Mouse (Mus musculus): ENCODE results near the gene Tcf12. TPM values are rescaled to one million over a fixed set of nuclear protein-coding genes. Genes with fewer than 3 reads are reported as not detected.

Tcf12 gene
- total and polyA plus RNA-seq, 3 experiments: 41.4 to 42.3 (median 41.7) TPM

DNA sequence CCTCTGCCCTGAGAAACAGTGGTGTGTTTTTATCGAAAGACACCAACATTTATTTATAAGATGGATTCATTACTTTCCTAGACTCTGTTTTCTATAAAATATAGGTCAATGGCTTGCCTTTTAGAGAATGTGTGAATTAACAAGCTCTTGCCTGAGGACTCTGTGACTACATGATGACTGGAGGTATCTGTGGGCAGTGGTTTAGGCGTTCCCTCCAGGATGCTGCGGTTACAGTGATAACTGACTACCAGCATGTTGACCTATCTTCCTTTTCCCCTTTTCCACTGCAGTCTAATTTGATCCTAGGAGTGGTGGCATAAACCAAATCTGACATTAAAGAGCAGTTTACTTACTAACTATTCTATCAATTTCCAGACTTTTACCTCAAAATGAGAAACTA, 263.3 kb downstream of the Tcf12 start:
- in situ Hi-C loops (cut with MboI; ENCODE audit: low pct_ligation_motif_present, low pct_unique_long_range_greater_than_20kb, low sequenced_read_pairs) (no loop called here), dilution Hi-C loops (cut with MboI; ENCODE audit: extremely low pct_ligation_motif_present, extremely low pct_unique_long_range_greater_than_20kb, low sequenced_read_pairs) (no loop called here)
- no peak for DNase-seq (ENCODE audit: extremely low read depth)
- Histone ChIP-seq H3K4me2 (ENCODE audit: insufficient read depth, low read depth, poor library complexity, severe bottlenecking) (no peak overlapping the region), H3K79me2 (replicated peaks; ENCODE audit: control insufficient read depth, extremely low read depth, insufficient read depth, poor library complexity, severe bottlenecking) (no peaks in the 10 kb centered on the region), H3K9me3 (replicated peaks; ENCODE audit: low read length) (no peaks in the 10 kb centered on the region), H3K27me3 (replicated peaks) (no peaks in the 10 kb centered on the region), H3K4me1 (ENCODE audit: control insufficient read depth in 1 of 2, insufficient read depth in 2 of 2) (peaks cover 0 to 3% of the 10 kb centered on the region in 2 experiments; a peak in 1 of 4 replicates), H3K9ac (ENCODE audit: insufficient read depth, low read depth) (no peak overlapping the region), H3K4me3 (replicated peaks in 1 of 3; ENCODE audit: low read depth in 2 of 3, low read length in 2 of 3, poor library complexity in 1 of 3) (no peak overlapping the region), H3K27ac (ENCODE audit: insufficient read depth, low read depth) (no peak overlapping the region), H3K36me3 (replicated peaks in 1 of 2; ENCODE audit: control insufficient read depth in 1 of 2, insufficient read depth in 1 of 2, low read length in 1 of 2) (peaks cover 49 to 75% of the 10 kb centered on the region in 2 experiments)
- TF ChIP-seq RCOR1 (conservative IDR thresholded peaks at IDR 0.05; ENCODE audit: low read depth, low read length): no peak
- no peak for TF ChIP-seq CHD1 (IDR thresholded peaks at IDR 0.05; ENCODE audit: low read depth, low read length)
- TF ChIP-seq MEF2A (IDR thresholded peaks at IDR 0.05; ENCODE audit: borderline replicate concordance, low read depth, low read length): no peak
- no peak for TF ChIP-seq NELFE (IDR thresholded peaks at IDR 0.05; ENCODE audit: low read depth, low read length)
- no peak for TF ChIP-seq PAX5 (IDR thresholded peaks at IDR 0.05; ENCODE audit: low read length)
- TF ChIP-seq JUND (conservative IDR thresholded peaks at IDR 0.05; ENCODE audit: low read depth, low read length): no peak
- TF ChIP-seq UBTF (IDR thresholded peaks at IDR 0.05; ENCODE audit: low read depth, low read length): no peak
- TF ChIP-seq GABPA (IDR thresholded peaks at IDR 0.05; ENCODE audit: insufficient replicate concordance, low read depth, low read length): no peak
- TF ChIP-seq HCFC1 (IDR thresholded peaks at IDR 0.05; ENCODE audit: low read depth, low read length): no peak
- TF ChIP-seq BHLHE40 (IDR thresholded peaks at IDR 0.05; ENCODE audit: low read depth, low read length): no peak
- no peak for TF ChIP-seq TBP (conservative IDR thresholded peaks at IDR 0.05; ENCODE audit: low read depth, low read length)
- TF ChIP-seq POLR2AphosphoS2 (IDR thresholded peaks at IDR 0.05; ENCODE audit: low read depth, low read length): no peak
- no peak for TF ChIP-seq ZNF384 (IDR thresholded peaks at IDR 0.05; ENCODE audit: low read depth, low read length)
- no peak for TF ChIP-seq MYC (IDR thresholded peaks at IDR 0.05; ENCODE audit: low read depth, low read length)
- no peak for TF ChIP-seq E2F4 (IDR thresholded peaks at IDR 0.05; ENCODE audit: insufficient replicate concordance, low read depth, low read length)
- TF ChIP-seq NRF1 (IDR thresholded peaks at IDR 0.05; ENCODE audit: low read depth, low read length): no peak
- TF ChIP-seq EP300 (IDR thresholded peaks at IDR 0.05; ENCODE audit: low read length): no peak
- TF ChIP-seq ZKSCAN1 (IDR thresholded peaks at IDR 0.05; ENCODE audit: borderline replicate concordance, low read depth, low read length): no peak

DNA sequence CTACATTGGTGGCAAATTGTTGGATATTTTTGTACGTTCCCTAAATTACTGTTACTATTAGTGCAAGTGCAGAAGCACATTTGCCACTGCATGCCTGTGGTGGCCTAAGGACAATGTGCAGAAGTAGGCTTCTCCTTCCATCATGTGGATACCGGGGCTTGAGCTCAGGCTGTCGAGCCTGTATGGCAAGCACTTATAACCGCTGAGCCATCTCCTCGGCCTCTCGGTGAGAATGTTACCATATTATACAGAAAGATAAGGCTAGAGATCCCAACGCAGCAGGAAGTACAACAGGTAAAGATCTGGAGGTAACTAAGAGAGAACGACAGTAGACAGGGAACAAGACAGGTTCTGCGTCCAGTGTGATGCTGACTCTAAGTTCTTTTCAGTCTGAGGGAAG, 263.8 kb downstream of the Tcf12 start:
- DNase-seq (ENCODE audit: extremely low read depth): no peak
- H3K9me3 ChIP-seq (replicated peaks; ENCODE audit: low read length): no peaks in the 10 kb centered on the region
- peaks cover 0 to 5% of the 10 kb centered on the region in 2 experiments; a peak in 1 of 4 replicates for H3K4me1 ChIP-seq (ENCODE audit: control insufficient read depth in 1 of 2, insufficient read depth in 2 of 2)
- no peaks in the 10 kb centered on the region for H3K79me2 ChIP-seq (replicated peaks; ENCODE audit: control insufficient read depth, extremely low read depth, insufficient read depth, poor library complexity, severe bottlenecking)
- dilution Hi-C loops (cut with MboI; ENCODE audit: extremely low pct_ligation_motif_present, extremely low pct_unique_long_range_greater_than_20kb, low sequenced_read_pairs): no loop called here
- H3K27ac ChIP-seq (ENCODE audit: insufficient read depth, low read depth): no peak overlapping the region
- H3K36me3 ChIP-seq (replicated peaks in 1 of 2; ENCODE audit: control insufficient read depth in 1 of 2, insufficient read depth in 1 of 2, low read length in 1 of 2): peaks cover 44 to 70% of the 10 kb centered on the region in 2 experiments
- H3K4me2 ChIP-seq (ENCODE audit: insufficient read depth, low read depth, poor library complexity, severe bottlenecking): no peak overlapping the region
- H3K4me3 ChIP-seq (replicated peaks in 1 of 3; ENCODE audit: low read depth in 2 of 3, low read length in 2 of 3, poor library complexity in 1 of 3): no peak overlapping the region
- no peak for TF ChIP-seq SMC3 (IDR thresholded peaks at IDR 0.05; ENCODE audit: low read depth, low read length)
- TF ChIP-seq SIN3A (IDR thresholded peaks at IDR 0.05; ENCODE audit: low read length): no peak
- TF ChIP-seq ZMIZ1 (IDR thresholded peaks at IDR 0.05; ENCODE audit: low read depth, low read length): no peak
- TF ChIP-seq TBP (conservative IDR thresholded peaks at IDR 0.05; ENCODE audit: low read depth, low read length): no peak
- TF ChIP-seq MXI1 (IDR thresholded peaks at IDR 0.05; ENCODE audit: low read depth, low read length): no peak
- TF ChIP-seq NELFE (IDR thresholded peaks at IDR 0.05; ENCODE audit: low read depth, low read length): no peak
- no peak for TF ChIP-seq EP300 (IDR thresholded peaks at IDR 0.05; ENCODE audit: low read length)
- no peak for TF ChIP-seq GABPA (IDR thresholded peaks at IDR 0.05; ENCODE audit: insufficient replicate concordance, low read depth, low read length)
- TF ChIP-seq USF2 (conservative IDR thresholded peaks at IDR 0.05; ENCODE audit: low read depth, low read length): no peak
- TF ChIP-seq ZKSCAN1 (IDR thresholded peaks at IDR 0.05; ENCODE audit: borderline replicate concordance, low read depth, low read length): no peak
- TF ChIP-seq UBTF (IDR thresholded peaks at IDR 0.05; ENCODE audit: low read depth, low read length): no peak
- no peak for TF ChIP-seq ETS1 (conservative IDR thresholded peaks at IDR 0.05; ENCODE audit: low read depth, low read length)
- TF ChIP-seq ZC3H11A (IDR thresholded peaks at IDR 0.05; ENCODE audit: low read depth, low read length): no peak
- TF ChIP-seq RAD21 (IDR thresholded peaks at IDR 0.05; ENCODE audit: low read depth, low read length): no peak
- H3K9ac ChIP-seq (ENCODE audit: insufficient read depth, low read depth): no peak overlapping the region
- H3K27me3 ChIP-seq (replicated peaks): no peaks in the 10 kb centered on the region
- in situ Hi-C loops (cut with MboI; ENCODE audit: low pct_ligation_motif_present, low pct_unique_long_range_greater_than_20kb, low sequenced_read_pairs): no loop called here

Measured in CH12.LX (cell line).